Mouse (Mus musculus): Measurements from ENCODE around the gene St7. TPM values are rescaled to one million over a fixed set of nuclear protein-coding genes. Genes with fewer than 3 reads are reported as not detected.

St7 gene
- polyA plus RNA-seq, 1 experiment from 2014 or later = 49.0 TPM

- peaks cover 8% of the 10 kb centered on the region; the same call in 1 of the 2 replicates for H3K4me1 ChIP-seq
- no peaks in the 10 kb centered on the region for H3K36me3 ChIP-seq
- 1% methylated on average over 18 of the region's 18 CpGs for WGBS
- H3K27ac ChIP-seq = peak overlapping the region; percentile 90
- H3K4me3 ChIP-seq = peak overlapping the region; percentile 53
- peak overlapping the region; percentile 65 for H3K4me2 ChIP-seq (replicated peaks)
- H3K9me3 ChIP-seq = no peaks in the 10 kb centered on the region
- peak; percentile 99 for ATAC-seq (ENCODE audit: low FRiP score, low read depth)
- no peaks in the 10 kb centered on the region for H3K27me3 ChIP-seq (replicated peaks)
- H3K9ac ChIP-seq = peak overlapping the region; percentile 81
Observed at GRCm38 (mm10) chr6:17748866-17749582, 56.3 kb downstream of the St7 start.

- no peaks in the 10 kb centered on the region for H3K27me3 ChIP-seq (replicated peaks)
- peak overlapping the region; percentile 81 for H3K9ac ChIP-seq
- ATAC-seq (ENCODE audit: low FRiP score, low read depth) = peak; percentile 54
- 29% methylated on average over 3 of the region's 3 CpGs for WGBS
- peaks cover 13% of the 10 kb centered on the region for H3K4me1 ChIP-seq
- peak overlapping the region; percentile 53 for H3K4me3 ChIP-seq
- H3K36me3 ChIP-seq = no peaks in the 10 kb centered on the region
- no peaks in the 10 kb centered on the region for H3K9me3 ChIP-seq
- H3K27ac ChIP-seq = peak overlapping the region; percentile 90
- H3K4me2 ChIP-seq (replicated peaks) = peak overlapping the region; percentile 65
Observed at GRCm38 (mm10) chr6:17749596-17749995, 56.9 kb downstream of the St7 start.

GRCm38 (mm10) chr6:17750041-17750660, 57.4 kb downstream of the St7 start:
- 59% methylated on average over 9 of the region's 9 CpGs for WGBS

GRCm38 (mm10) chr6:17750957-17751356, 58.2 kb downstream of the St7 start:
- peaks cover 16% of the 10 kb centered on the region for H3K4me1 ChIP-seq
- H3K9me3 ChIP-seq = no peaks in the 10 kb centered on the region
- H3K4me2 ChIP-seq (replicated peaks) = peak overlapping the region; percentile 65
- no peak for ATAC-seq (ENCODE audit: low FRiP score, low read depth)
- WGBS = 68% methylated on average over 6 of the region's 6 CpGs
- H3K27ac ChIP-seq = no peak overlapping the region
- H3K9ac ChIP-seq = peak overlapping the region; percentile 81
- peak overlapping the region; percentile 53 for H3K4me3 ChIP-seq
- H3K27me3 ChIP-seq (replicated peaks) = no peaks in the 10 kb centered on the region
- no peaks in the 10 kb centered on the region for H3K36me3 ChIP-seq

More at GRCm38 (mm10) chr6:17750041-17750660, 57.4 kb downstream of the St7 start:
- peak overlapping the region; percentile 65 for H3K4me2 ChIP-seq (replicated peaks)
- no peak for ATAC-seq (ENCODE audit: low FRiP score, low read depth)
- H3K4me3 ChIP-seq = peak overlapping the region; percentile 53
- no peak overlapping the region for H3K27ac ChIP-seq
- no peaks in the 10 kb centered on the region for H3K9me3 ChIP-seq
- no peaks in the 10 kb centered on the region for H3K36me3 ChIP-seq
- peaks cover 13% of the 10 kb centered on the region for H3K4me1 ChIP-seq
- H3K27me3 ChIP-seq (replicated peaks) = no peaks in the 10 kb centered on the region
- peak overlapping the region; percentile 81 for H3K9ac ChIP-seq

GRCm38 (mm10) chr6:17755902-17756301, 63.2 kb downstream of the St7 start:
- H3K36me3 ChIP-seq = no peaks in the 10 kb centered on the region
- WGBS = 90% methylated on average over 6 of the region's 6 CpGs
- ATAC-seq (ENCODE audit: low FRiP score, low read depth) = no peak
- no peak overlapping the region for H3K4me2 ChIP-seq (replicated peaks)
- no peaks in the 10 kb centered on the region for H3K27me3 ChIP-seq (replicated peaks)
- no peak overlapping the region for H3K27ac ChIP-seq
- no peaks in the 10 kb centered on the region for H3K9me3 ChIP-seq
- H3K4me3 ChIP-seq = no peak overlapping the region
- no peak overlapping the region for H3K9ac ChIP-seq
- H3K4me1 ChIP-seq = peaks cover 21% of the 10 kb centered on the region

GRCm38 (mm10) chr6:17758568-17758967, 65.8 kb downstream of the St7 start:
- no peak overlapping the region for H3K4me2 ChIP-seq (replicated peaks)
- no peaks in the 10 kb centered on the region for H3K36me3 ChIP-seq
- no peak overlapping the region for H3K4me3 ChIP-seq
- WGBS = 78% methylated on average over 4 of the region's 4 CpGs
- peaks cover 15% of the 10 kb centered on the region for H3K4me1 ChIP-seq
- no peak overlapping the region for H3K27ac ChIP-seq
- H3K27me3 ChIP-seq (replicated peaks) = no peaks in the 10 kb centered on the region
- ATAC-seq (ENCODE audit: low FRiP score, low read depth) = no peak
- no peaks in the 10 kb centered on the region for H3K9me3 ChIP-seq
- H3K9ac ChIP-seq = no peak overlapping the region

GRCm38 (mm10) chr6:17763963-17764659, 71.4 kb downstream of the St7 start:
- Histone ChIP-seq H3K4me2 (replicated peaks) (no peak overlapping the region), H3K27ac (no peak overlapping the region), H3K4me3 (no peak overlapping the region), H3K27me3 (replicated peaks) (no peaks in the 10 kb centered on the region), H3K9me3 (no peaks in the 10 kb centered on the region), H3K4me1 (peaks cover 13% of the 10 kb centered on the region), H3K36me3 (no peaks in the 10 kb centered on the region), H3K9ac (no peak overlapping the region)
- 77% methylated on average over 9 of the region's 9 CpGs for WGBS
- 0 out of 2 replicates have a peak, but pooled peaks have one; percentile 29 for ATAC-seq (ENCODE audit: low FRiP score, low read depth)

GRCm38 (mm10) chr6:17764660-17764998, 71.9 kb downstream of the St7 start:
- no peaks in the 10 kb centered on the region for H3K27me3 ChIP-seq (replicated peaks)
- 36% methylated on average over 2 of the region's 2 CpGs for WGBS
- no peak overlapping the region for H3K9ac ChIP-seq
- H3K27ac ChIP-seq = no peak overlapping the region
- H3K4me3 ChIP-seq = no peak overlapping the region
- H3K4me1 ChIP-seq = peaks cover 13% of the 10 kb centered on the region
- no peaks in the 10 kb centered on the region for H3K9me3 ChIP-seq
- H3K36me3 ChIP-seq = no peaks in the 10 kb centered on the region
- 0 out of 2 replicates have a peak, but pooled peaks have one; percentile 25 for ATAC-seq (ENCODE audit: low FRiP score, low read depth)
- H3K4me2 ChIP-seq (replicated peaks) = no peak overlapping the region

GRCm38 (mm10) chr6:17769972-17770644, 77.4 kb downstream of the St7 start:
- WGBS = 78% methylated on average over 9 of the region's 9 CpGs
- H3K9me3 ChIP-seq = no peaks in the 10 kb centered on the region
- no peak overlapping the region for H3K27ac ChIP-seq
- no peak overlapping the region for H3K4me3 ChIP-seq
- ATAC-seq (ENCODE audit: low FRiP score, low read depth) = no peak
- H3K36me3 ChIP-seq = no peaks in the 10 kb centered on the region
- H3K9ac ChIP-seq = no peak overlapping the region
- 0 out of 2 replicates have a peak overlapping the region, but pooled peaks have one; percentile 16 for H3K4me2 ChIP-seq (replicated peaks)
- H3K4me1 ChIP-seq = peaks cover 8% of the 10 kb centered on the region
- H3K27me3 ChIP-seq (replicated peaks) = no peaks in the 10 kb centered on the region

- H3K27ac ChIP-seq = no peak overlapping the region
- no peaks in the 10 kb centered on the region for H3K36me3 ChIP-seq
- 0 out of 2 replicates have a peak overlapping the region, but pooled peaks have one; percentile 16 for H3K4me2 ChIP-seq (replicated peaks)
- H3K4me3 ChIP-seq = no peak overlapping the region
- no peak for ATAC-seq (ENCODE audit: low FRiP score, low read depth)
- H3K9me3 ChIP-seq = no peaks in the 10 kb centered on the region
- 25% methylated on average over 8 of the region's 8 CpGs for WGBS
- no peaks in the 10 kb centered on the region for H3K27me3 ChIP-seq (replicated peaks)
- H3K4me1 ChIP-seq = peaks cover 8% of the 10 kb centered on the region
- H3K9ac ChIP-seq = no peak overlapping the region
Observed at GRCm38 (mm10) chr6:17770645-17771345, 78.1 kb downstream of the St7 start.

GRCm38 (mm10) chr6:17771456-17771855, 78.7 kb downstream of the St7 start:
- ATAC-seq (ENCODE audit: low FRiP score, low read depth) = no peak
- H3K4me2 ChIP-seq (replicated peaks) = no peak overlapping the region
- no peaks in the 10 kb centered on the region for H3K27me3 ChIP-seq (replicated peaks)
- WGBS = 47% methylated on average over 1 of the region's 1 CpGs
- no peak overlapping the region for H3K9ac ChIP-seq
- no peak overlapping the region for H3K4me3 ChIP-seq
- no peak overlapping the region for H3K27ac ChIP-seq
- no peaks in the 10 kb centered on the region for H3K9me3 ChIP-seq
- H3K36me3 ChIP-seq = no peaks in the 10 kb centered on the region
- peaks cover 8% of the 10 kb centered on the region for H3K4me1 ChIP-seq
